Mouse (Mus musculus) left cerebral cortex, postnatal 10 days (tissue): ENCODE measurements around the gene Ube2q2. TPM values are rescaled to one million over a fixed set of nuclear protein-coding genes. Genes with fewer than 3 reads are reported as not detected.
"Not testable (repeated sequence)": the region's sequence is repeated elsewhere in the genome, so short reads cannot be mapped to it uniquely, and the experiment has no call there.

ENCODE experiments used
- DNase-seq, 2 experiments: peaks; one replicate each; pipeline ENCODE4 v3.0.0; 2021 to 2022; ENCODE audit warnings: low spot score in 2 of 2, mixed read lengths in 1 of 2; ENCODE audit errors: extremely low spot score in 1 of 2
- intact Hi-C: fragments of 180-260 bp; cut with DNase I; formaldehyde crosslinking; loops from one replicate; pipeline ENCODE4 v1.15.1; 2025
- total RNA-seq, 2 experiments: library from RNA; stranded (reverse); gene quantifications; 2 replicates each; pipeline ENCODE4 v1.2.3; 2021

The Ube2q2 gene
- total RNA-seq, 2 experiments from 2014 or later, result 45.5 to 47.8 TPM

DNA sequence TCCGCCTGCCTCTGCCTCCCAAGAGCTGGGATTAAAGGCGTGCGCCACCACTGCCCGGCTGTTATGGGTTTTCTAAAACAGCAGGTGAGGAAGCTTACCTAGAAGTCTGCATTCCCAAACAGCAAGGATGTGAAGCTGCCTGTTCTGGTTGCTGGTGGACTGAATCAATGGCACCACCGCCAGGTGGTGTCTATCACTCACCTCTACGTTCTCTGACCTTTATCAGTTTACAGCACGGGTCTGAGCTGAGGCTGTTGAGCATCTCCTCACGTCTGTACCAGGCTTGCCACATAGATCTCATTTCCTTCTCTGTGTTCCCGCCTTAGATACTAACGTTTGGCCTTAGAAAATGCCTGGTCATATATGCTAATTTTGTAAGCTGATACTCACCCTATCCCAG lies 80.4 kb downstream of the Ube2q2 start:
- intact Hi-C loops, result loop anchor here (5.0 kb wide), 1 partner anchor 83 kb away; no protein-coding TSS in a partner anchor
- no peak for DNase-seq

DNA sequence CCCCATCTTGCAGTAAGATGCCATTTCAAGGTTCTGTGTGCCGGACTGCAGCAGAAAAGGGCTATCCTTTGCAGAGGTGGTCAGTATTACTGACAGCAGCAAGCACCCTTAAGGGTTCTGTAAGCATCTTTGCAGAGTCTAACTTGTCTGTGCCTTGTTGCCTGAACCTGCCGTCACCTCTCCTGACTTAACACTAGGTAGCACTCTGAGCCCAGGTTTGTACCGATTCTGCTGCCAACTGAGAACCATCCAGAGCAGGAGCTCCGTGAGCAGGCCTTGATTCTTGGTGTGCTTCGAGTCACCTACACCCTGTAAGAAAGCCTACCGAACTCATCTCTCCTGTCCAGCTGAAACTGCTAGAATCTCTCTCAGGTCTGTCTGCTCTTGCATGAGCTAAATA lies 82.9 kb downstream of the Ube2q2 start:
- intact Hi-C loops, result no loop called here
- no peak for DNase-seq

DNA sequence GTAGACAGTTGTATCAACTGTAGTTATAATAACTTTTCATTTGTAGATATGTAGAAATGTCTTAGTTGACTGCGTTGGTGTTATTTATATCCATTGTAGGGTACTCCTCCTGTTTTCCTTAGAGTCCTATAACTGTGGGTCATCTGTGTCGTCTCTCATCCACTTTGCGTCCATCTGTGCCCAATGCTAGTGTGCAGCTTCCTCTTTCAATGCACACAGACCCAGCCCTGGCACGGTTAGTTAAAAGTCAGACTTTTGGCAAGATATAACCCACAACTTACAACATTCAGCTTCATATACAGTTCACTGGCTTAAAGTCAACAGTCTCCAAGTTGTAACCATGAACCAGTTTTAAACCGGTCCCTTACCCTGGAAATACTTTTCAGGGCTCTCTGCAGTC lies 83.5 kb downstream of the Ube2q2 start:
- intact Hi-C loops, result no loop called here

DNA sequence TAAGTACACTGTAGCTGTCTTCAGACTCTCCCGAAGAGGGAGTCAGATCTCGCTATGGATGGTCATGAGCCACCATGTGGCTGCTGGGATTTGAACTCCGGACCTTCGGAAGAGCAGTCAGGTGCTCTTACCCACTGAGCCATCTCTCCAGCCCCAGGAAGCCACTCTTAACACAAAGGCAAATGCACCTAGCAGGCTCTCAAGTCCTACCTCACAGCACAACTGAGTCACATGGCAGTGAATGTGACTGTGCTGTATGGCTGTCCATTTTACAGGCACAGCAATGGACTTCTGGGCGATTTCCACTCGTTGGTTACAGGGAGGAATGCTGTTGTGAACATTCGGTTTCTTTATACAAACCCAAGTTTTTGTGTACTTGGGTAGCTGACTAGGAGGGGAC lies 83.9 kb downstream of the Ube2q2 start:
- intact Hi-C loops, result no loop called here

More for the DNA sequence above, 83.5 kb downstream of the Ube2q2 start:
- DNase-seq, result no peak

DNA sequence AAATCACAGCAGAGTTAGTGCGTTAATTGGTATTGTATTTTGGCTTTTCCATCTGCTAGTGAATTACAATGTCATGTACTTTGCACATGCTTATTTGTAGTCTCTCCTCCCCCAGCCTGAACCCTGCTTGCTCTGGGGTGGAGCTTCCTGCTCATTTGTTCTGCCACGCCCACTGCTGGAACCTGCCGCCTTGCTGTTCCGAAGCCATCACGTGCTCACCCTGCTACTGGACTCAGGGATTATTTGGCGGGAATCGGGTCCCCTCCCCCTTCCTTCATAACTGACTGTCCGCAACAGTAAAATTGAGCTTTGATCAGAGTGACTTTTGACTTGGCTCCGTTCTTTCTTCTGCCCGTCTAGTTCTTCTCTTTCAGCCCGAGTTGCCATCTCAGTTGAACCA lies 84.4 kb downstream of the Ube2q2 start:
- intact Hi-C loops, DNase-seq: not testable (repeated sequence)

More for the DNA sequence above, 83.9 kb downstream of the Ube2q2 start:
- no peak for DNase-seq

DNA sequence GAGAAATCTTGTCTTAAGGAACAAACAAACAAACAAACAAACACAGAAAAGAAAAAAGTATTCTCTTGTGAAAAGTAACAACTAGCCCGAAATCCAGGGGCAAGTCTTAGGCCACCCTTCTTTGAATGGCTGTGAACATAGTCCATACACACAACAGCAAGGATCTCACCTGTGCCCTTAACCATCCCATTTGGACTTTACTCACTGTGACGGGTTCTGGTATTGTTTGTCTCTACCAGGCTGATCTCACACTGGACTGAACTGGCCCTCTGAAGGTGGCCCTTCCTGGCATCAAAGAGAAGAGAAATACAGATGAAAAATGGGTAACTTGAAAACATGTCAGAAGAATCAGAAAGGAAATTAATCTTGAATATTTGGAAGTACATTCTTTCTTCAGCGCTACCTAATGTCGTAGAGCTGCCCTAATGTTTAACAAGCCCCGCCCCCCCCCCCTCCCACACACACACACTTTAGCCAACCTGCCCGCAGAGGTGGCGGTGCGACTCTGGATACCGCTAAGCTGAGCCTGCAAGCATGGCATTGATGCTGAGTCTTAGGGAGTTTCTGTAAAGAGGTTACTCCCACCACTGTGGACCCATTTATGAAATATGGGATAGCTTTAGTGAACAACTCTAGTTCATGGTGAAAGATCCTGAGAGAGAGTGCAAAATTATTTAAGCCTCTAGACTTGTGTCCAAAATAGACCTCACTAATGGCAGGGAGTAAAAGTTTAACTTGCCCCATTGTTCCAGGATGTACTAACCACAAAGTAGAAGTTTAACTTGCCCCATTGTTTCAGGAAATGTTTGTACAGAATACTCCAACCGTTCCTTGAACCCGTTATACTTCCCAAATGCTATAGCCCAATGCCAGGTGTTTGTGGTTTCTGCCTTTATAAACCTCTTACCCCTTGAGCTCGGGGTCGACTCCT lies 87.8 kb downstream of the Ube2q2 start:
- intact Hi-C loops, result no loop called here
- no peak for DNase-seq

DNA sequence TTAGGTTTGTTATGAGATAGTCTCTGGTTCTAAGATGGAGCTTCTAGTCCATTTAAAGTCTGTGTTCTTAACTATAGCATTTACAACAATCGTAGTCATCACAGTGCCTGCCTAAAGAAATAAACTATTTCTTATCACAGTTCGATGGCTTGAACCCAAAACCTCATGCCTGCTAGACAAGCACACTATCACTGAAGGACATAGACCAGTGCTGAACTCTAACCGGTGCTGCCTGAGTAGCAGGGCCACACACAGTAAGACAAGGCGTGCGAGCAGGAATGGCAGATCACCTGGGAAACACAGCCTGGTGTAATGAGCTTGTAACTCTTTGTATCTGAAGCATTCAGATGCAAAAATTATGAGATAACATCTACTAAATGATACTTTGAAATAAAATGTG lies 92.2 kb downstream of the Ube2q2 start:
- no peak for DNase-seq

DNA sequence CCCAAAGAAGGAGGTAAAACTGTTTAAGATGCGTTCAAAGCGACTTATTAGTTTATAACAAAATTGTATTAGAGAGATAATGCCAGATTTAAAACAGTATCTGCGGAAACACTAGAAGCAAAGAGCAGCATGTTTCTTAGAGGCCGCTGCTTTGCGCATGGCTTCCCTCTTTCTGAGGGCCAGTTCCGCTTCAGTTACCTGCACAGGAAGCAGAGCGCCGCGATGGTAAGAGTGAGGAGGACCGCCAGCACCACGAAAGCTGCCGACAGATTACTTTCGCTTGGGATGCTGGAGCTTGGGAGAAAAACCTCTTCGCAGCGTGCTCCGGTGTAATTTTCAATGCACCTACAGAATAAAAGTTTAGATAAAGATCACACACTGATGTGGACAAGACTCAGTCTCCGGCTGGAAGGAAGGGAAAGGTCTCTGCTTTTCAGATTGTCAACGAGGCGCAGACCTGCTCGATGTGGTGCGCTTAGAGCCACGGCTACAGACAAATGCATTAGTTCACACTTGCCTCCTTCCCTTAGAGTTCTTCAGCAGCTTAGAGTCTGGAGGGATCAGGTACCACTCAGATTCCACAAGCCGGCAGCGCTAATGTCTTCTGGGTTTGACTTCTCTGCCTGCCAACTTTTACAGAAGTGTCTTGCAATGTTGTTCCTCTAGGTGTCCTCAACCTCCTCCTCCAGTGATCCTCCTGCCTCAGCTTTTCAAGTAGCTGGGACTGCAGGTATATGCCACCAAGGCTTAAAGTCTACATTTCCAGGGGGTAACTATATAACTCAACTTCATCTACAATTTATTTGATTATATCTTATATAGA lies 93.4 kb downstream of the Ube2q2 start:
- intact Hi-C loops, result no loop called here
- DNase-seq, result no peak

More for the DNA sequence above, 92.2 kb downstream of the Ube2q2 start:
- intact Hi-C loops, result no loop called here

DNA sequence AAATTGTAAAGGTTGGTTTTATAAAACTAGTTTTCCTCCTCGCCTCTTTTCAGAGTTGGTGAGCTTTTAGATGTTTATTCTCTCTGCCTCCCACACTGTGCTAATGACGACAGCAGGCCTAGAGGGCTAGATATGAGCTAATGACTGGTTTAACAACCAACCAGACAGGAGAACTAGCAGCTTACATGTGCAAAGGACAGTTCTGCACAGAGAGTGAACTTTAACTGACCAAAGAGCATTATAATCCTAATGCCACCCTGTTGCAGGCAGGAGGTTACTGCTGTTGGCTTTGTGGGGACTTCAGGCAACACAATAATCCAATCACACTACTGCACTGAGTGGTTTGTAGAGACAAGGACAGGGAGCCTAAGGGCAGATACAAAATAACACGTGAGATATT lies 94.6 kb downstream of the Ube2q2 start:
- DNase-seq, result no peak
- intact Hi-C loops, result no loop called here

DNA sequence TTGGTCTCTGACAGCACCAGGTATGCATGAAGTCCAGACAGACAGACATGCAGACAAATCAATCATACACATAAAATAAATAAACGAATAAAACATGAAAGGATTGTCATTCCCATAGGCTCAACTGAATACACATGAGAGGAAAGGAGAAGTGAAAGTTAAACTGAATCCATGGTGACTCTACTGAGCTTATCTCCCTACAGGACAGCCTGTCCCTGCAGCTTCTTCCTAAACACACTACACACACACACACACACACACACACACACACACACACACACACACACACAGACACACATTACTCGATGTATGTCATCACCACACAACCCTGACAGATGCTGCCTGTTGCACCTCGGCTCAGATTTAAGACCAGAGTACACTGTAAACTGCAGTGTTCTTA lies 95.4 kb downstream of the Ube2q2 start:
- intact Hi-C loops, result no loop called here
- no peak for DNase-seq

DNA sequence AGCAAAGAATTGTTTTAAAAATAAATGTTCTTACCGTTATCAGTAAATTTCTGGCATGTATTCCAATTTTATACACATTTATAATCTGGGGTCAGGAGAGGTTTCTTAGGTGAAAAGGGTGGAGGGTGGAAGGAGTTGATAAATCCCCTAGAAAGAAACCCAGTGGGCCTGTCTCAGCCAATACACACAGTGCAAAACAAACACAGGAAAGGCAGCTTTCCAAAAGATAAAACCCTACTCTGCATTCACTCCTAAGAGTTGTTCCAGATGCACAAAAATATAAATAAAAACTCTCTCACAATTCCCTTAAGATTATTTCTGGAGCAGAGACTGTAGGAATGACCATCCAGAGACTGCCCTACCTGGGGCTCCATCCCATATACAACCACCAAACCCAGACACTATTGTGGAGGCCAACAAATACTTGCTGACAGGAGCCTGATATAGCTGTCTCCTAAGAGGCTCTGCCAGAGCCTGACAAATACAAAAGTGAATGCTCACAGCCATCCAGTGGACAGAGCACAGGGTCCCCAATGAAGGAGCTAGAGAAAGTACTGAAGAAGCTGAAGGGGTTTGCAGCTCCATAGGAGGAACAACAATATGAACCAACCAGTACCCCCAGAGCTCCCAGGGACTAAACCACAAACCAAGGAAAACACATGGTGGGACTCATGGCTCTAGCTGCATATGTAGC lies 96.5 kb downstream of the Ube2q2 start:
- intact Hi-C loops, result loop anchor here (1.0 kb wide), 1 partner anchor 17 kb away; no protein-coding TSS in a partner anchor
- not testable (repeated sequence) for DNase-seq

DNA sequence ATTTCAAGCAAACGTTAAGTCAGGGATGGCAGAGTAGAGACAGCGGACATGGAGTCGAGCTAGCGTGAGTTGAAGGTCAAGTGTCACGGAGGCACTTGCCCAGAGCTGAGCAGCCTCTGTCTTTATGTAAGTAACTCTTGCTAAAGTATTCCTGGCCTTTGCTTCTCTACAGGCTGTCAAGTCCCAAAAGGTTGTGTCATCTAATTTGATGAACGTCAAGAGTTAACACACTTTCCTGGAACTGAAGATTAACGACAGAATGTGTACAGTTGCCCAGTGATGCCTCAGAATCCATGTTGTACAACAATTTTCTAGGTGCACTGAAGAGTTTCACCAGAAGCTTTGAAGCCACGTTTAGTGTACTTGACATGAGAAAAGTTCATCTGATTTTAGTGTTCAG lies 97.8 kb downstream of the Ube2q2 start:
- intact Hi-C loops, result no loop called here
- no peak for DNase-seq

DNA sequence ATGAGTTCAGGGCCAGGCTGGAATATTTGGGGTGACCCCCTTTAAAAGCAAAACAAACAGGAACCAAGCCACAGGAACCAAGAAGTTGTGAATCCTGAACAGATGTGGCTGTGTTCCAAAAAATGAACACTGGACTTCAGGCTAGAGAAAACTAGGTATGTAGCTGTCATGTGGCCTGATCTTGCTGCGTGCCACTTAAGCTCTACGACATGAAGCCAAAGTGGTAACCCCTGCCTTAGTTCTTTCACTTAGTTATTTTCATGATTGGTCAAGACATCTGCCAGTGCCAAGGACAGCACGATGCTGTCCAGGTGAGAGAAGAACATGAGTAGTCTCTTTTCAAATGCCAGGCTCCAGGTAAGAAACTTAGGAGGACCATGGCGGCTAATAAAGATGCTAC lies 98.3 kb downstream of the Ube2q2 start:
- intact Hi-C loops, result no loop called here

DNA sequence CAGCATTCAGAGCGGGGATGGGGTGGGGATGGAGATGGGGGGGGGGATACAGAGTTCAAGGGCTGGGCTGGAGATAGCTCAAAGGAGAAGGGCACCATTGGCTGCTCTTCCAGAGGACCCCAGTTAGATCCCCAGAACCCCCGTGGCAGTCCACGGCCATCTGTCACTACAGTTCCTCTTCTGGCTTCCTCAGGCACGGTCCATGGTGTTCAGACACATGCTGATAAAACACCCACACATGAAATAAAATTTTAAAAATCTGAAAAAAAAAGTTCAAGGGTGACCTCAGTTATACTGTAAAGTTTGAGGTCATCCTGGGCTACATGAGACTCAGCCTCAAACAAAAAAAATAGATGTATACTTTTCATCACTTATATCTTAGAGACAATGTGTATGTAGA lies 99.8 kb downstream of the Ube2q2 start:
- DNase-seq, result no peak
- intact Hi-C loops, result no loop called here

More for the DNA sequence above, 98.3 kb downstream of the Ube2q2 start:
- no peak for DNase-seq

DNA sequence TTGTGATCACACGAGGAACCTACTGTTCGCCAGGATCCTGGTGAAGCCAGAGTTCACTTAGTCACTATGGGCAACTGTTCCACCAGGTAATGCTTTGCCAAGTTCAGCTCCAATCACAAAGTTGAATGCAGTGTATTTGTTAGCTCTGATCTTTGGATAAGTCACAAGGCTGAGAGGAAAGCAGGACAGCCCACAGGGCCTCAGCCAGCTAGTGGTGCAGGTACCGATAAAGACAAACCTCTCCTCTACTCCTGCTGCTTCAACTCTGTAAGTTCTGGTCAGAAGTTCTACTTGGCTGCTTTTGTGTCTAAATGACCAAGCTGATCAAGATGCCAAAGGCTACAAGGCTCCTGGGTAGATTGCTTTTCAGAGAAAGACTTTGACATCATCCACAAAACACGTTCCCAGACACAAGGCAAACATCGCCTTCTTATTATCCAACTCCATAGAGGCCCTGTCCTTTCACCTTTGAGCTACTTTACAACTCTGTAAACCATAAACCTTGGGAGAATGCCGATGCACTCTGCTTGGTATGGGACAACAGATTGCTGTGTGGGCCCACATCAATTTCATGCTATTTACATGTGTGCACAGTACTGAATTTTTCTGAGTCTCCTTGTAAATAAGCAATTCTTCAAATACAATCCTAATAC lies 102.1 kb downstream of the Ube2q2 start:
- no peak for DNase-seq
- intact Hi-C loops, result no loop called here

DNA sequence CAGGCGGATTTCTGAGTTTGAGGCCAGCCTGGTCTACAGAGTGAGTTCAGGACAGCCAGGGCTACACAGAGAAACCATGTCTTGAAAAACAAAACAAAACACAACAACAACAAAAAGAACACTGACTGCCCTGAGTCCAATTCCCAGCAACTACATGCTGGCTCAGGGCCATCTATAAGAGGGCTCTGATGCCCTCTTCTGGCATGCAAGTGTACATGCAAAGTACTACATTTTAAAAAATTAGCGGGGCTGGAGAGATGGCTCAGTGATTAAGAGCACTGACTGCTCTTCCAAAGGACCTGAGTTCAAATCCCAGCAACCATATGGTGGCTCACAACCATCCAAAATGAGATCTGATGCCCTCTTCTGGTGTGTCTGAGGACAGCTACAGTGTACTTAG lies 103.4 kb downstream of the Ube2q2 start:
- intact Hi-C loops, DNase-seq: not testable (repeated sequence)

DNA sequence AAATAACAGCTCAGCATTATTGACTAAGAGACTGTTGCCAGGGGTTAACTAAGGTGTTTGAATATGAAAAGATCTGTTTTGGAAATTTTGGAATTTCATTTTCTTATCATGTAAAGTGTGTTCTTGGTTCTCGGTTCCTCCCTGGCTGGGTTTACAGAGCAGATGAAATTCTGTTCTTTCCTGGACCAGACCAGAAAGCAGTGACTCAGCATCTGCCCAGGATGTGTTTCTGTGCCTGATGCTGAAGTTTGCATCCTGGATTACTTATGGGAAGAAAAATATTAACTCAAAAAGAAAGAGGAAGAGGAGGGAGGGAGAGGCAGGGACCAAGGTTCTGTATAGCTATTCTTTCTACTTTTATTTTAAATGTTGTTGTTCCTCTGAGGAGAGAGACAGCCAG lies 105.2 kb downstream of the Ube2q2 start:
- intact Hi-C loops, result no loop called here
- DNase-seq, result no peak

DNA sequence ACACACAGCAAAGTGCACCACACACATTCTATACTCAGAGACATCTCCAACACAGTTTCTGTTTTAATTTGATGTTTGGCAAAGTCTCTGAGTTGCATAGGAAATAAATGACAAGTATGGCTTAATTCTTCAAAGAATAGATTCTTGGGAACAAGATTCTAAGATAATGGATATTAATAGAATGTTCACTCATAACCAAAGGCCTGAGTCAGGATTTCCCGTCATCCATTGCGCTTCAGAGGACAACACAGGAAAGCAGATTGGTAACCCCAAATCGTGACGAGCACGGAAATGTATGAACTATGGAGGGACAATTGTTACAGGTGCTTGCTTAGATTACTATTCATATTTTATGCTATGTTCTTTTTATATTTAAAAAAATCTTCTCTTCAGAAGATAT lies 106.4 kb downstream of the Ube2q2 start:
- no peak for DNase-seq
- intact Hi-C loops, result no loop called here

DNA sequence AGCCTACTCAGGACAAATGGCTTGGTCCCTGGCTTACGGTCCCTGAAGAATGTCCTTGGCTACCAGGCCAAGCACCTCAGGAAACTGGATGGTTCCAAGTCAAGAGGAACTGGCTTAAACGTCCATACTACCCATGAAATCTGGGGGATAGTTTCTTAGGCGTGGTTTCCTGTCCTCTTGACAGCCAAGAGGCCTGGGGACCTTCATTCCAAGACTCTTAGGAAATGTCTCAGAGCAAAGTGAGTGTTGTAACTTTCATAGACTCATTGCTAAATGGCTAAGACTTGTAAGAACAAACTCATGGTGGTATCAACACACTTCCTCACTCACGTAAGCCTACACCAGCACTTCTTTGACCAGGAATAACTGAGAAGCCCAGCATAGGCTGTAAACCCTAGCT lies 107.0 kb downstream of the Ube2q2 start:
- no peak for DNase-seq
- intact Hi-C loops, result no loop called here
